In genomic region chr9:118973566-118973965, GRCm38 (mm10) we compare ENCODE assay signal across 9 mouse cellular contexts. TPM values are rescaled to one million over a fixed set of nuclear protein-coding genes. Genes with fewer than 3 reads are reported as not detected.
DNase-seq lines count a peak whose midpoint lies in the region; ATAC-seq and TF ChIP-seq lines count a peak whose summit lies in the region.
"Had no signal": no experiment of that assay in that cellular context is flagged by ENCODE, and none has a peak within 500 bp of the region (broad histone marks: within the 10 kb centered on the region; RNA-seq: fewer than 3 reads in every experiment).

No protein-coding gene starts in this region.

- peaks cover 54% of the 10 kb centered on the region for H3K4me1 ChIP-seq in heart, embryonic 12.5 days (replicated peaks)
- peaks cover 60% of the 10 kb centered on the region for H3K4me1 ChIP-seq in embryonic facial prominence, embryonic 10.5 days
- H3K4me1 ChIP-seq in limb, embryonic 12.5 days (replicated peaks): peaks cover 59% of the 10 kb centered on the region
- H3K4me1 ChIP-seq in liver, embryonic 11.5 days (replicated peaks; ENCODE audit: control insufficient read depth, insufficient read depth, low read length): peaks cover 18% of the 10 kb centered on the region

- intact Hi-C loops in heart, postnatal 36 days (cut with DNase I): no loop called here

- DNase-seq in heart, postnatal 36 days: no peak
- no peak for DNase-seq in layer of hippocampus, adult 2 months (ENCODE audit: low spot score in 2 of 2)
- no peak for DNase-seq in layer of hippocampus, adult 9-11 months
- DNase-seq in embryonic facial prominence, embryonic 10.5 days (ENCODE audit: low spot score): no peak
- DNase-seq in liver, embryonic 11.5 days (ENCODE audit: low spot score): no peak
- no peak for DNase-seq in gastrocnemius, adult 18-20 months (ENCODE audit: low spot score)

- H3K27ac ChIP-seq in heart, embryonic 12.5 days (ENCODE audit: poor library complexity, severe bottlenecking): peak overlapping the region; percentile 78
- H3K27ac ChIP-seq in layer of hippocampus, adult 2 months: peak overlapping the region; percentile 80
- peak overlapping the region; percentile 83 for H3K27ac ChIP-seq in embryonic facial prominence, embryonic 10.5 days (replicated peaks)
- peak overlapping the region; percentile 91; the same call in 1 of the 2 replicates for H3K27ac ChIP-seq in limb, embryonic 12.5 days
- H3K27ac ChIP-seq in liver, embryonic 11.5 days (ENCODE audit: low read depth, low read length): no peak overlapping the region

- H3K27me3 ChIP-seq in heart, embryonic 12.5 days (replicated peaks): no peaks in the 10 kb centered on the region
- H3K27me3 ChIP-seq in embryonic facial prominence, embryonic 10.5 days (replicated peaks; ENCODE audit: low read depth, poor library complexity, severe bottlenecking): no peaks in the 10 kb centered on the region
- no peaks in the 10 kb centered on the region for H3K27me3 ChIP-seq in limb, embryonic 12.5 days
- H3K27me3 ChIP-seq in liver, embryonic 11.5 days (replicated peaks; ENCODE audit: control insufficient read depth, insufficient read depth, low read length): no peaks in the 10 kb centered on the region

- H3K4me3 ChIP-seq in heart, embryonic 12.5 days: no peak overlapping the region
- H3K4me3 ChIP-seq in layer of hippocampus, adult 2 months: no peak overlapping the region
- no peak overlapping the region for H3K4me3 ChIP-seq in embryonic facial prominence, embryonic 10.5 days
- no peak overlapping the region for H3K4me3 ChIP-seq in limb, embryonic 12.5 days (replicated peaks)
- H3K4me3 ChIP-seq in liver, embryonic 11.5 days (ENCODE audit: low read depth, low read length): no peak overlapping the region

- H3K4me2 ChIP-seq in heart, embryonic 12.5 days: no peak overlapping the region
- H3K4me2 ChIP-seq in limb, embryonic 12.5 days: no peak overlapping the region
- no peak overlapping the region for H3K4me2 ChIP-seq in liver, embryonic 11.5 days

- no peak for TF ChIP-seq CTCF in layer of hippocampus, adult 2 months (conservative IDR thresholded peaks at IDR 0.05)

- H3K36me3 ChIP-seq in heart, embryonic 12.5 days: peaks cover 3% of the 10 kb centered on the region; the same call in 1 of the 2 replicates
- peaks cover 24% of the 10 kb centered on the region; the same call in 1 of the 2 replicates for H3K36me3 ChIP-seq in embryonic facial prominence, embryonic 10.5 days (replicated peaks)
- H3K36me3 ChIP-seq in limb, embryonic 12.5 days: peaks cover 13% of the 10 kb centered on the region
- no peaks in the 10 kb centered on the region for H3K36me3 ChIP-seq in liver, embryonic 11.5 days (ENCODE audit: control insufficient read depth, insufficient read depth, low read length)

- 0 out of 2 replicates have a peak, but pooled peaks cover 2% of the 10 kb centered on the region for H3K9me3 ChIP-seq in heart, embryonic 12.5 days (replicated peaks)
- 0 out of 2 replicates have a peak, but pooled peaks cover 3% of the 10 kb centered on the region for H3K9me3 ChIP-seq in embryonic facial prominence, embryonic 10.5 days
- peaks cover 3% of the 10 kb centered on the region; the same call in 1 of the 2 replicates for H3K9me3 ChIP-seq in limb, embryonic 12.5 days
- no peaks in the 10 kb centered on the region for H3K9me3 ChIP-seq in liver, embryonic 11.5 days (ENCODE audit: control insufficient read depth, low read length)

- no peak for ATAC-seq in heart, embryonic 12.5 days (ENCODE audit: insufficient number of reproducible peaks, low FRiP score)
- ATAC-seq in limb, embryonic 12.5 days (ENCODE audit: insufficient number of reproducible peaks, insufficient read depth, low FRiP score, low TSS enrichment, low read depth): no peak
- ATAC-seq in liver, embryonic 11.5 days (replicated peaks; ENCODE audit: low FRiP score): no peak

- no peak overlapping the region for H3K9ac ChIP-seq in heart, embryonic 12.5 days
- 0 out of 2 replicates have a peak overlapping the region, but pooled peaks have one; percentile 6 for H3K9ac ChIP-seq in limb, embryonic 12.5 days (replicated peaks)
- no peak overlapping the region for H3K9ac ChIP-seq in liver, embryonic 11.5 days (ENCODE audit: low read depth, low read length)

- 68% methylated on average over 5 of the region's 5 CpGs for WGBS in heart, embryonic 12.5 days
- WGBS in embryonic facial prominence, embryonic 10.5 days: 80% methylated on average over 5 of the region's 5 CpGs
- WGBS in limb, embryonic 12.5 days: 82% methylated on average over 5 of the region's 5 CpGs
- WGBS in liver, embryonic 11.5 days: 76% methylated on average over 5 of the region's 5 CpGs

RNA-seq across cellular contexts. Expression of gene Ctdspl, which starts 47.3 kb away (rescaled TPM):
- 7.8 and 9.7 TPM in 2 replicates for polyA plus RNA-seq in heart, embryonic 12.5 days (2016; fragmentation: Nextera tagmentation; extraction: Ambion mirVana)
- 10 to 100 TPM; 11.2 to 11.3 TPM for total RNA-seq in heart, postnatal 36 days (2021)
- total RNA-seq in layer of hippocampus, adult 2 months (2021): 10 to 100 TPM; 23.9 to 28.0 TPM
- 10.1 and 11.0 TPM in 2 replicates for polyA plus RNA-seq in embryonic facial prominence, embryonic 10.5 days (2016; fragmentation: Nextera tagmentation; extraction: Ambion mirVana)
- polyA plus RNA-seq in limb, embryonic 12.5 days (2016; fragmentation: Nextera tagmentation; extraction: Ambion mirVana): 19.2 and 19.9 TPM in 2 replicates
- polyA plus RNA-seq in liver, embryonic 11.5 days (2014; fragmentation: Nextera tagmentation; extraction: Ambion mirVana): 8.2 and 8.4 TPM in 2 replicates
- 1 to 10 TPM; 3.0 to 3.7 TPM for total RNA-seq in gastrocnemius, adult 18-20 months (2021)
- total RNA-seq: CH12.LX had no signal
